Mouse (Mus musculus) forebrain, embryonic 11.5 days (tissue): ENCODE measurements around the gene Arl9. TPM values are rescaled to one million over a fixed set of nuclear protein-coding genes. Genes with fewer than 3 reads are reported as not detected.
"Not testable (repeated sequence)": the region's sequence is repeated elsewhere in the genome, so short reads cannot be mapped to it uniquely, and the experiment has no call there.

Source experiments
- ATAC-seq: fragments of 200-750 bp; cut with Nextera tagmentation; replicated peaks from 2 replicates; pipeline ENCODE4 v1.8.0; 2017; ENCODE audit warnings: moderate TSS enrichment; ENCODE audit not compliant: low FRiP score
- DNase-seq: peaks from one replicate; pipeline ENCODE4 v3.0.0-alpha.2; 2017; ENCODE audit warnings: low spot score
- H3K27ac ChIP-seq: fragments of 300-500 bp; sonication (generic); 2 replicates; pipeline ENCODE4 v1.5.1; 2014; ENCODE audit warnings: low read depth, low read length
- H3K27me3 ChIP-seq: fragments of 300-500 bp; sonication (generic); 2 replicates; pipeline ENCODE4 v1.6.1; 2014; ENCODE audit warnings: mild to moderate bottlenecking, low read length, mixed read lengths; ENCODE audit not compliant: control insufficient read depth, insufficient read depth
- H3K36me3 ChIP-seq: fragments of 300-500 bp; sonication (generic); 2 replicates; pipeline ENCODE4 v1.6.1; 2014; ENCODE audit warnings: mild to moderate bottlenecking, low read length, moderate library complexity, mixed read lengths; ENCODE audit not compliant: control insufficient read depth, insufficient read depth
- H3K4me1 ChIP-seq: fragments of 300-500 bp; sonication (generic); replicated peaks from 2 replicates; pipeline ENCODE4 v1.6.1; 2014; ENCODE audit warnings: low read length, mixed read lengths; ENCODE audit not compliant: control insufficient read depth, insufficient read depth
- H3K4me2 ChIP-seq: fragments of 300-500 bp; sonication (generic); 2 replicates; pipeline ENCODE4 v1.6.1; 2014; ENCODE audit warnings: low read depth, mild to moderate bottlenecking, low read length, moderate library complexity, mixed read lengths; ENCODE audit not compliant: severe bottlenecking
- H3K4me3 ChIP-seq: fragments of 300-500 bp; sonication (generic); 2 replicates; pipeline ENCODE4 v1.5.1; 2014; ENCODE audit warnings: low read depth, low read length
- H3K9ac ChIP-seq: fragments of 300-500 bp; sonication (generic); 2 replicates; pipeline ENCODE4 v1.6.1; 2014; ENCODE audit warnings: low read length
- H3K9me3 ChIP-seq: fragments of 300-500 bp; sonication (generic); 2 replicates; pipeline ENCODE4 v1.6.1; 2016; ENCODE audit warnings: low read length, mixed read lengths; ENCODE audit not compliant: control insufficient read depth
- WGBS: fragments of 180-500 bp; shearing (Covaris S2); extraction: QIAGEN DNeasy Blood & Tissue Kit; methylation state at CpG from one replicate; pipeline ENCODE4 v1.1.7; 2014; 5-methylcytosine and 5-hydroxymethylcytosine counted together
- polyA plus RNA-seq: library from polyadenylated mRNA; unstranded; fragments of >200 nt; fragmentation: Nextera tagmentation; extraction: Ambion mirVana; gene quantifications from 2 replicates; pipeline ENCODE4 v1.2.1, GENCODE M21; 2014

The Arl9 gene
- polyA plus RNA-seq, 1 experiment from 2014 or later = not detected

DNA sequence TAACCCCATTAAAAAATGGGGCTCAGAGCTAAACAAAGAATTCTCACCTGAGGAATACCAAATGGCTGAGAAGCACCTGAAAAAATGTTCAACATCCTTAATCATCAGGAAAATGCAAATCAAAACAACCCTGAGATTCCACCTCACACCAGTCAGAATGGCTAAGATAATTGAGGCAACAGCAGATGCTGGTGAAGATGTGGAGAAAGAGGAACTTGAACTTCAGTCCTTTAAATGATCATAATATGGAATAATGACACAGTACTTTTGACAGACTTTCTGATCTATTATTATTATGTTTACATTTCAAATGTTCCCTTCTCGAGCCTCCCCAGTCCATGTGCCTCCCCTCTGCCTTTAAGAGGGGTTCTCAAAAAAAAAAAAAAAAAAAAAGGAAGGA, 32.7 kb upstream of the Arl9 start:
- not testable (repeated sequence) for DNase-seq, H3K27me3 ChIP-seq, H3K27ac ChIP-seq, ATAC-seq, H3K4me1 ChIP-seq, H3K4me2 ChIP-seq, H3K36me3 ChIP-seq, H3K9ac ChIP-seq, H3K9me3 ChIP-seq, H3K4me3 ChIP-seq
- 88% methylated on average over 1 of the region's 1 CpGs for WGBS

DNA sequence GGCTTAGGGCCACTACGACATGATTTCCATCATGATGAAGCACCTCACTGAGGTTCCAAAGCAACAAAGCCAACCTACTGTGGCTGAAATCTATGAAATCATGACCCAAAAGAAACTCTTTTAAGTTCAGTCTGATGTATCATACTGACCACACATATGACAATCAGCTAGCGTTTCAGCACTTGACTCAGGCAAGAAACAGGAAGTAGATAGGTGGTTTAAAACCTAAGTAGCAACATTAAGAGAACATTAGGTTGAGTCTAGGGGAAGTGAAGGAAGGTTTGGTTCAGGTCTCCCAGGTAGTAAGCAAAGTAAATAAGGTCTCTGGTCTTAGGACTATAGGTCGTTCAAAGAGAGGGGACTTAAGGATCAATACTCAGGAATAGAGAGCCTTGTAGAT, 30.4 kb upstream of the Arl9 start:
- no peaks in the 10 kb centered on the region for H3K9me3 ChIP-seq
- H3K4me2 ChIP-seq = peak overlapping the region; percentile 78
- no peak overlapping the region; the same call in 1 of the 2 replicates for H3K9ac ChIP-seq
- no peaks in the 10 kb centered on the region for H3K27me3 ChIP-seq
- DNase-seq (no peak), ATAC-seq (no peak)
- WGBS = 65% methylated on average over 3 of the region's 3 CpGs
- peaks cover 8% of the 10 kb centered on the region; the same call in 1 of the 2 replicates for H3K4me1 ChIP-seq
- H3K4me3 ChIP-seq = peak overlapping the region; percentile 94; the same call in 1 of the 2 replicates
- H3K27ac ChIP-seq = no peak overlapping the region
- H3K36me3 ChIP-seq = no peaks in the 10 kb centered on the region; the same call in 1 of the 2 replicates

DNA sequence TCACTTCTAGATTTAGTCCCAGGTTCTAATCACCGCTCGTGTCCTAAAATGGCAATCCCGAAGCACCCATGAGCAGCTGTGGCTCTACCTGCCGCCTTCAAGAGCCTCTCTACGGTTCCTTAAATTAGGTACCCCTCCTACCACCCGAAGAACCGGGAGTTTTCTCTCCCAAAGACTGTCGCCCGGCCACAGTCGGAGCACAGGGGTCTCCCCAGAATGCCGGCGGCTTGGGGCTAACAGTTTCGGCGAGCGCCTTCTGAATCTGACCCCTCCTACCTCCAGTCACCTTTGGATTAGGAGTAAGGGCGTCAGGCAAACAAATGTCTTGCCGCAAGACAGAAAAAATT, 29.7 kb upstream of the Arl9 start:
- no peak overlapping the region for H3K27ac ChIP-seq
- no peaks in the 10 kb centered on the region; the same call in 1 of the 2 replicates for H3K36me3 ChIP-seq
- peak overlapping the region; percentile 84 for H3K9ac ChIP-seq
- peaks cover 8% of the 10 kb centered on the region; the same call in 1 of the 2 replicates for H3K4me1 ChIP-seq
- ATAC-seq = peak; percentile 55
- no peaks in the 10 kb centered on the region for H3K9me3 ChIP-seq
- WGBS = 3% methylated on average over 17 of the region's 17 CpGs
- H3K4me2 ChIP-seq = peak overlapping the region; percentile 78
- no peak for DNase-seq
- peak overlapping the region; percentile 94 for H3K4me3 ChIP-seq
- H3K27me3 ChIP-seq = no peaks in the 10 kb centered on the region

DNA sequence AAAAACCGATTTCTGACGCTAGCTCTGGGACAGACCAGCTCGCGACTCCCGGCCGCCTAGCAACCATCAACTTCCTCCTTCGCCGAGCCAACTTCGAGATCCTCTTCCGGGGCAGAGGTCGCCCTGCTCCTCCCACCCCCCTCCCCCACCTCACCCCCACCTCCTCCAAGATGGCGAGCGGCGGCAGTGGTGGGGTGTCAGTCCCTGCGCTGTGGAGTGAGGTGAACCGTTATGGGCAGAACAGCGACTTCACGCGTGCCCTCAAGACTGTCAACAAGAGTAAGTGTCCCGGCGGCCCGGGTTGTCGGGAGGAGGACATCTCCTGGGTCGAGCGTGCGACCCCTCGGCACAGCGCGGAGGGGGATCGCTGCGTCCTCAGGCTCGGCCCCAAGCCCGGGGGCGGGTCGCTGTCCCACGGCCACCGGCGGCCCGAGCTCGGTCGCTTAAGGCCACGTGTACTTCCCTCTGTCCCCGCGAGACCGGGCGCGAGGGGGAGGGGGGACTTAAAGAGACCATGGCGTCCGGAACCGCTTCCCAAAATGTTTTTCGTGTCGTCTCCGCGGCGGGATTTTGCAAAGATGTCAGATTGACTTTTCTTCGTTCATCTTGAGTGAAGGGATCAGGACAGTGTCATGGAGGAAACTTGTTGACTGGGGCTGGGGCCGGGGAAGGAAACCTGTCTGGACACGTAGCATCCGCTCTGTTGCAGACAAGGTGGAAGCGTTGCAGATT, 29.1 kb upstream of the Arl9 start, which contains the start of gene Srp72:
Srp72 (plus strand) TSS at position 130 of the 732 bp plus-strand sequence.
- ATAC-seq = peak; percentile 96
- Histone ChIP-seq H3K4me2 (peak within 1 kb of the TSS; percentile 78), H3K36me3 (no peaks in the 10 kb centered on the region; the same call in 1 of the 2 replicates), H3K9ac (peak within 1 kb of the TSS; percentile 84), H3K27me3 (no peaks in the 10 kb centered on the region), H3K4me3 (peak within 1 kb of the TSS; percentile 94), H3K9me3 (no peaks in the 10 kb centered on the region), H3K4me1 (peaks cover 8% of the 10 kb centered on the region; the same call in 1 of the 2 replicates), H3K27ac (peak within 1 kb of the TSS; percentile 68)
- DNase-seq = peak; percentile 95
- under 1% methylated on average over 60 of the region's 60 CpGs for WGBS

DNA sequence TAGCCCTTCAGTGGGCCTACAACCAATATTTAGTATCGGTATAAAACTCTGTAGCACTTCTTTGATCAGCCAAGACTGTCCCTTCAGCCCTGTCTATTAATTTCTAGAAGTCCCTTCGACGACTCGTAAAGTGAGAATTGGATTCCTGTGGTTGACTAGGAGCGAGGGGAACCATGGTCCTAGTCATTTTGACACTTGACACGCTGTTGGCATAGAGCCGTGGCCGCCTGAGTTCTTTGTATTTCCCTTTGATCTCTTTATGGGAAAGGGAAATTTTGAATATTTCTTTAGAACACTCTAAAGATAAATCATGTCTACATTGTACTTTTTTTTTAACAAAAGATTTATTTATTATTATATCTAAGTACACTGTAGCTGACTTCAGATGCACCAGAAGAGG, 28.1 kb upstream of the Arl9 start:
- WGBS = 90% methylated on average over 8 of the region's 8 CpGs
- peaks cover 5% of the 10 kb centered on the region; the same call in 1 of the 2 replicates for H3K36me3 ChIP-seq
- H3K27me3 ChIP-seq = no peaks in the 10 kb centered on the region
- DNase-seq = no peak
- H3K9me3 ChIP-seq = no peaks in the 10 kb centered on the region
- H3K9ac ChIP-seq = no peak overlapping the region
- H3K4me3 ChIP-seq = peak overlapping the region; percentile 94
- H3K4me2 ChIP-seq = peak overlapping the region; percentile 78
- no peak for ATAC-seq
- peaks cover 8% of the 10 kb centered on the region; the same call in 1 of the 2 replicates for H3K4me1 ChIP-seq
- H3K27ac ChIP-seq = no peak overlapping the region

DNA sequence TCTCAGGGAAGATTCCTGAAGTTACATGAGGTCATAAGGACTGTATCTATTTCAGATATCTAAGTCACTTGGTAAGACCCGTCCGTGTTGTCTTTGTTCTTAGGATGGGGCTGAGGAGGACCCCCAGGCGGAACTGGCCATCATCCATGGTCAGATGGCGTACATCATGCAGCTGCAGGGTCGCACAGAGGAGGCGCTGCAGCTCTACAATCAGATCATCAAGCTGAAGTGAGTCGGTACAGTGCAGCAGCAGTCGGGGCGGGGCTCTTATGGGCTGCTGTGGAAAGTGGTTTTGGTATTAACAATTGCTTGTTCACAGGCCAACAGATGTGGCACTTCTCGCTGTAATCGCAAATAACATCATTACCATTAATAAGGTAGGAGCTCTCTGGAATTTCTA, 19.8 kb upstream of the Arl9 start:
- Histone ChIP-seq H3K9ac (no peak overlapping the region), H3K4me3 (no peak overlapping the region), H3K4me2 (no peak overlapping the region), H3K4me1 (no peaks in the 10 kb centered on the region; the same call in 1 of the 2 replicates), H3K27ac (no peak overlapping the region), H3K9me3 (no peaks in the 10 kb centered on the region), H3K36me3 (peaks cover 21% of the 10 kb centered on the region), H3K27me3 (no peaks in the 10 kb centered on the region)
- DNase-seq (no peak), ATAC-seq (no peak)
- 96% methylated on average over 11 of the region's 11 CpGs for WGBS

DNA sequence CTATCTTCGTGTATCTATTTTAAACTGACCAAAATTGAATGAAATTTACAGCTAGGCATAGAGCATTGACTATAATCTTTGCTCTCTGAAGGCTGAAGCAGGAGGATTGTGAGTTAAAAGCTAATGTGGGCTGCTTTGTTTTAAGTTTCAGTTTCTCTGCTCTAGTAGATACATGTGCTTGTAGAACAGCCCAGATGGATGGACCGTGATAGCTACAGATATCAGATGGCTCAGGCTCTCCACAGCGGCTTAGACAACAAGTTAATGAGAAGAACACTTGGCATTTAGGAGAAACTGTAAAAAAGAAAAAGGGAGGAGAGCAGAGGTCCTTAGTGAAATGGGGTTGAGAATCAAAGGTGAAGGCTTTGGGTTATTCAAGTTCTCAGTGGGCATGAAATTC, 13.1 kb upstream of the Arl9 start:
- no peak for DNase-seq
- Histone ChIP-seq H3K36me3 (peaks cover 8% of the 10 kb centered on the region; the same call in 1 of the 2 replicates), H3K27me3 (no peaks in the 10 kb centered on the region)

DNA sequence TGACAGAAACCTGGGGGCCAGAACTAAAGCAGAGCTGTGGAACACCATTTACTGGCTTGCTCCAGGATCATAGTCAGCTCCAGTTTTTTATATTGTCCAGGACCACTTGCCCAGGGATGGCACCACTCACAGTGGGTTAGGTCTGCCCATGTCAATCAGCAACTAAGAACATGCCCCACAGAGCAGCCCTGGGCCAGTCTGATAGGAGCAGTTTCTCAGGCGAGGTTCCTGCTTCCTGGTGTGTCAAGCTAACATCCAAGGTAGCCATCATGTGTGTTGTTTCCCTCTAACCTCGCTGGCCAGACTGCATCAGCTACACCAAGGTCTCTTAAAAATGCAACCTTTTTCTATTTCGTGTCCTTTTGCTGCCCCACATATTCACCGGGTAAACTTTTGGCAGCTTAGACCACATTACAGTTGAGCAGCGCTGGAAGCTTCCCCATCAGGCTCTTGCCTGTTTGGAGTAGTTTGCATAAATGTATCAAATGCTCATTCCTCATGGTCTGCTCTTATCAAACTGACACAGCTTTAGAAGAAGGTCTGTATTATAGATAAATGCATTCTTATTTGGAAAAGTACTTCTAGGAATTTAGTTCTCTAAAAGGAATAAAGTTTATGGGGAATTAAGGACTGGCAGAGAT, 10.6 kb upstream of the Arl9 start:
- no peaks in the 10 kb centered on the region for H3K4me1 ChIP-seq
- H3K4me3 ChIP-seq = no peak overlapping the region
- DNase-seq (no peak), ATAC-seq (no peak)
- H3K9ac ChIP-seq = no peak overlapping the region
- H3K27ac ChIP-seq = no peak overlapping the region
- H3K27me3 ChIP-seq = no peaks in the 10 kb centered on the region
- H3K9me3 ChIP-seq = no peaks in the 10 kb centered on the region
- peaks cover 7% of the 10 kb centered on the region; the same call in 1 of the 2 replicates for H3K36me3 ChIP-seq
- no peak overlapping the region for H3K4me2 ChIP-seq
- WGBS = 93% methylated on average over 5 of the region's 5 CpGs

More for the DNA sequence above, 13.1 kb upstream of the Arl9 start:
- 96% methylated on average over 3 of the region's 3 CpGs for WGBS
- no peak overlapping the region for H3K27ac ChIP-seq
- H3K4me1 ChIP-seq = no peaks in the 10 kb centered on the region; the same call in 1 of the 2 replicates
- no peak overlapping the region for H3K9ac ChIP-seq
- no peak overlapping the region for H3K4me3 ChIP-seq
- ATAC-seq = no peak
- H3K4me2 ChIP-seq = no peak overlapping the region
- H3K9me3 ChIP-seq = no peaks in the 10 kb centered on the region
